Mouse (Mus musculus): ENCODE data around the gene Usp19.

The Usp19 gene
- long read RNA-seq, experiment 1, full-length matches to known transcripts, result 4 of 21 reads
- long read RNA-seq, experiment 1, partial matches to known transcripts, result 15 of 21 reads
- long read RNA-seq, experiment 1, other reads (novel, unspliced or antisense), result 2 of 21 reads
- long read RNA-seq, experiment 2, full-length matches to known transcripts, result 5 of 17 reads
- long read RNA-seq, experiment 2, partial matches to known transcripts, result 7 of 17 reads
- long read RNA-seq, experiment 2, other reads (novel, unspliced or antisense), result 5 of 17 reads

- intact Hi-C loops (cut with DNase I), result no loop called here
Observed at GRCm38 (mm10) chr9:108490559-108491285, at the start of gene Usp19. Usp19 (plus strand) TSS chr9:108490602.

- intact Hi-C loops (cut with DNase I), result no loop called here
Observed at GRCm38 (mm10) chr9:108441236-108441919, 49.0 kb upstream of the Usp19 start.

DNA sequence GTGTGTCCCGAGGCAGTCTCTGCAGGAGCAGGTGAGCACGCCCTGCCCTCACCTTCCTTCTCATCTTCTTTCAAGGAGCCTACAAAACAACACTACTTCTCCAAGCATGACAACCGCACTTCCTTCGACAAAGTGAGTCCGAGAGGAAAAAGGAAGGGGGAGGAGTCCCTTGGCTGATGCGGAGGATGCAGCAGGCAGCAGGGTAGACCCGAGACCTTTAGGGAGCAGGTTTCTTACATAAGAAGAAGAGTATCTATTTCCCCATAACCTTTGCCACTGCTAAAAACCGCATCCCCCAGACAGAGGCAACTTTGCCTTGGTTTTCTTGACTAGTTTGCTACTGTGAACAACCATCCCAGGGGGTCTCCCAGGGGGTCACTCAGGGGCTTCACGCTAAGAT is 45.3 kb upstream of the Usp19 start:
- intact Hi-C loops (cut with DNase I), result no loop called here

- intact Hi-C loops (cut with DNase I), result no loop called here
Observed at GRCm38 (mm10) chr9:108449860-108450259, 40.5 kb upstream of the Usp19 start.

DNA sequence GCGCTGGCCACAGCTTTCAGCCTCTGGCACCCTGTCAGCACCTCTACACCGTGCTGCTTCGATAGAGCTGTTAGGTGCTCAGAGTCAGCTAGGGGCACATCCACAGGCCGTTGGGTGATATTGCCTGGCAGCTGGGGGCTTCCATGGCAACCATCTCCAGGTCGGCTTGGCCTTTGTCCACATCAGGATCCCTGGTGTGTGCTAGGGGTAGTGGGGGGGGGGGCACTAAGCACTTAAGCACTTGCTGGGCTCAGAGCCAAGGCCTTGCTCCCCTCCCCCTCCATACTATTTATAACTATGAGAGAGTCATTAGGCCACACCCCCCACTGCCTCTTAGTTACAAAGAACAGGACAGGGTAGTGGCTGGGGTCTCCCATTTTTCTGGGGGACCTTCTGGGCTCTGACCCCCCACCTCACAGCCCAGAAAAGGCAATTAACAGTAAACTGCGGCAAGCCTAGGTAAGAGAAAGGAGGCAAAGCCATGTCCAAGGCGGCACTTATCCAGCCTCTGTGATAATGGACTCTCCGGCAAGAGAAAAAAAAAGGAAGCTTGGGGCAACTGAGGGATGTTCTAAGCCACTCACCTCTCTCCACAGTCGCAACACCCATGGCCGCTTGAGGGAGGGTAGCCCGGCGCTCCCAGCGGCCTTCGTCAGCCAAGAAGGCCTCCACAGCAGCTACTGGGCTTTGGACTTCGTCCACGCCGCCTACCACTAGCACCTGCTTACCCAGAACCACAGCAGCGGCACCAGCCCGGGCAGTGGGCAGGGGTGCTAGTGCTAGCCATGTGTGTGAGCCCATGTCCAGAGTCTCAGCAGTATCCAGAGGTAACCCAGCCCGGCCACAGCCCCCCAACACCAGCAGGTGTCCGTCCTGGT is 39.9 kb upstream of the Usp19 start:
- intact Hi-C loops (cut with DNase I), result no loop called here

GRCm38 (mm10) chr9:108451170-108451493 is 39.3 kb upstream of the Usp19 start:
- intact Hi-C loops (cut with DNase I), result no loop called here

GRCm38 (mm10) chr9:108451519-108452160 is 38.8 kb upstream of the Usp19 start:
- intact Hi-C loops (cut with DNase I), result no loop called here

DNA sequence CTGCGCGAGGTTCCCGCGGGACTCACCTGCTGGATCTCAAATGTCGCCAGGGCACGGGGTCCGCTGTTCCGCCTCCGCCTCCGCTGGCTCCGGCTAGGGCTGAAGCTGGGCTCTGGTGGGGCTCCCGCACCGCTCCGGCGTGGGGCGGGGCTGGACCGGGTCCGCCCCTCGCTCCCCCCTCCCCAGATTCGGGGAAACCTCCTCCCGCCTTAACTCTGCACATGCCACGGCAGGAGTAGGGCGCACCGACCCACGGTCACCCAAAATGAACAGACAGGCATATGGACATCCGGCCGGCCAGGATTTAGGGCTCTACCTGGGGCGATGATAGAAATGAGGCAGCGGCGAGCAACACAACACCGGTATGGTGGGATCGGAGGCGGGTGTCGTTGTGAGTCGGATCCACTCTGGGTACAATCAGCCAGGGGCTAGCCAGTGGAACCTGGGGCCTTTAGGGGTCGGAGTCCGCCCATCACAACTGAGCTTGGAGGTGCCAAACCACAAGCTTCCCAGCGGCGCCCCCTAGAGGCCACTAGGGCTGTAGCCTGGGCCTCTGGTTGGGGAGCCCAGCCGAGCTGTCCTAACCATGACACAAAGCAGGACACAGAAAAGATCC is 38.0 kb upstream of the Usp19 start:
- intact Hi-C loops (cut with DNase I), result no loop called here

DNA sequence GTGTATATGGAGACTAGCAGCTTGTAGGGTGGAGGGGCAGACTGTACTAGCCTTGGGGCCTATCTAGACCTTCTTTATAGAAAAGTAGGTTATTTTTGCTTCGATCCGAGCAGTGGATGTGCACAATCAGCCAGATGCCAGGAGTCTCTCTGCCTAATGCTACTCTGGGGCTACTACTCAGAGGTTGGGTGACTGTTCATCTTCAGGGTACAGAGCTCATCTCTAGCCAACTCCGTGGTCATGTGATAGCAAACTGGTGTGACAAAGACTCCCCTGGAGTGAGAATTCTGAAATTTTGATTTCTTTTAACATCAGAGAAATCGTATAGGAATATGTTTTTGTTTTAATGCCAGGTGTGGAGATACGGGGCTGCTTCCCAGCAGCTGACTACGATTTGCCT is 37.5 kb upstream of the Usp19 start:
- intact Hi-C loops (cut with DNase I), result no loop called here

DNA sequence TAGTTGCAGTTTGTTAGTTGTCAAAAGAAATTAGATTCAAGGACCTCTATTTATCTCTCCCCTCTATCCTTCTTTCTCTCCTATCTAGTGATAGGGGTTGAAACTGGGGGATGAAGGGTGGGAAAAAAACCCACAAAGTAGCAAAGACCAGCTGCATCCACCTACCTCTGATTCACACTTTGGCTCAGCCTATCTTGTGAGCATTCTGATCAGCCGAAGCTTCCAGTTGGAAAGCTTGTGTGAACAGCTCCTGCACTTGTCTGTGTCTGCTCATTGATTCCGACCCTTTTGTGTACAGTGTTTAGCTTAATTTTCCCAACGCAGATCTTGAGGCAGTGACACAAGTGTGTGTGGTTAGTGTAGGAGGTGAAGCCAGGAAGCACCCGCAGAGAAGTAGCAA is 36.9 kb upstream of the Usp19 start:
- intact Hi-C loops (cut with DNase I), result no loop called here

DNA sequence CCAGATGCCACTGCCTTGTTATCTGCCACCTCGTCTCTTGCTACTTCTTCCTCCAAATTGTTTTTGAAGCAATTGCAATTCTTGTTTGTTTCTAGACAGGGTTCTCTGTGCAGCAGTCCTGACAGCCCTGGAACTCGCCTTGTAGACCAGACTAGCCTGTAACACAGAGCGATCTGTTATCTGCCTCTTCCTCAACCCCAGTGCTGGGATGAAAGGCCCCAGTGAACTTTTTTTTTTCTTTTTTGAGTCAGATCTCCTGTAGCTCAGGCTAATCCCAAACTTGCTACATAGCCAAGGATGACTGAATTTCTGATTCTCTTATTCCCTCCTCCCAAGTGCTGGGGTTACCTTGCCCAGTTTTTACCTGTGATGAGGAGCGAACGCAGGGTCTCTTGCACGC is 36.0 kb upstream of the Usp19 start:
- intact Hi-C loops (cut with DNase I), result no loop called here

DNA sequence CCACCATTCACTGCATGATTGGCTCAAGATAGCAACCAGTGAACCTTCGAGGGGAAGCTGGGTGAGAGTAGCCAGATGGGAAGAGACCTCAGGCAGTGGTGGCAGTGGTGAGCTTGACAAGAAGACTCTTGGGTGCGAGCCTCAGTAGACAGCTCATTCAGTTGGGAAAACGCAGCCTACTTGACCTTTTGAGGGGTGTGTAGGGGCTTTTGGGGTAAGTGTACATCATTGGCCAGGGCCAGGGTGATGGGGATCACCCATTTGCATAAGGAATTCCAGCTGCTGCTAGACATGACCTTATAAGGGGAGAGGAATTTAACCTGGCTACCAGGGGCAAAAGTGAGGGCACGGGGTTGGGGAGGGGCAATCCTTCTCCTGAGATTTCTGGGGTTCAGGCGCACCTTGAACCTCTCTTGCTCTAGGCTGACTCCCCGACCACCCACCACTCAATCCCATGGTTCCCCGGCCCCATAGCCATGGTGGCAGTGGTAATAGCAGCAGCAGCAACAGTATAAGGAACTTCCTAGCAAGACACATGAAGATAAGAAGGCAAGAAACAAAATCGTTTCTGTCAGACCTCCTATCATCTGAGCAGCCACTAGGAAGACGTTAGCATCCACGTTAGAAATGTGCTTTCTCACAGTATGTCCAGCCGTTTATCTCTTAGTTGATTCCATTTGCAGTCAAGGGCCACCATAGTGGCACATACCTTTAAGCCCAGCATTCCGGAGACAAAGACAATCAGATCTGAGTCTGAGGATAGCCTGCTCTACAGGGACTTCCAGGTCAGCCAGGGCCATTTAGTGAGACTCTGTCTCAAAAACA is 34.4 kb upstream of the Usp19 start:
- intact Hi-C loops (cut with DNase I), result no loop called here

DNA sequence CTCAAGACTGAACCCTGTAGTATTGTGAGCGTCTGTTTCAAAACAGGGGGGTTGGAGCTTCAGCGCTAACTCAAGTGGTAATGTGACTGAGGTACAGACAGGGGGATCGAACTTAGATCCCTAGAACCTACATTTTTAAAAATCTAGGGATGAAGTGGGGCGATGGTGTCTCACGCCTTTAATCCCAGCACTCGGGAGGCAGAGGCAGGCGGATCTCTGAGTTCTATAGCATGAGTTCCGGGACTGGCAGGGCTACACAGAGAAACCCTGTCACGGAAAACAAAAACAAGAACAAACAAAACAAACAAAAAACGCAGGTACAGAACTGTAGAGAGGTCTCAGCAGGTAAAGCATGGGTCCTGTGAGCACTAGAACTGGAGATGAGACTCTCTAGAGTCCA is 33.4 kb upstream of the Usp19 start:
- intact Hi-C loops (cut with DNase I), result no loop called here

DNA sequence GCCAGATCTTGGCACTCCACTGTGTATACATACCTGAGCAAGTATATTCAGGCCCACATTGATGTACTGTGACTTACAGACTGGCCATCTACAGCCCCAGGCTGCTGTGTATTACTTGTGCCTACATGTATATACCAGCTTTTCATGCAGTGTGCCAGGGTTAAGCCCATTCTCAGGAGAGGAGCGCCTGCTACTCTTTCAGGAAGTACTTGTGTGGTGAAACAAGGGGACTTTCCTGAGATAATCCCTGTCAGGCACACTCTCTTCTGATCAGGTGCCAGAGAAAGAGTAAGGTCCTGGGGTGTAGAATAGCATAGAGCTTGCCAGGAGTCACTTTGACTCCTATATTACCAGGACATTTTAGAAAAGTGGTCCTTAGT is 30.5 kb upstream of the Usp19 start:
- intact Hi-C loops (cut with DNase I), result no loop called here

DNA sequence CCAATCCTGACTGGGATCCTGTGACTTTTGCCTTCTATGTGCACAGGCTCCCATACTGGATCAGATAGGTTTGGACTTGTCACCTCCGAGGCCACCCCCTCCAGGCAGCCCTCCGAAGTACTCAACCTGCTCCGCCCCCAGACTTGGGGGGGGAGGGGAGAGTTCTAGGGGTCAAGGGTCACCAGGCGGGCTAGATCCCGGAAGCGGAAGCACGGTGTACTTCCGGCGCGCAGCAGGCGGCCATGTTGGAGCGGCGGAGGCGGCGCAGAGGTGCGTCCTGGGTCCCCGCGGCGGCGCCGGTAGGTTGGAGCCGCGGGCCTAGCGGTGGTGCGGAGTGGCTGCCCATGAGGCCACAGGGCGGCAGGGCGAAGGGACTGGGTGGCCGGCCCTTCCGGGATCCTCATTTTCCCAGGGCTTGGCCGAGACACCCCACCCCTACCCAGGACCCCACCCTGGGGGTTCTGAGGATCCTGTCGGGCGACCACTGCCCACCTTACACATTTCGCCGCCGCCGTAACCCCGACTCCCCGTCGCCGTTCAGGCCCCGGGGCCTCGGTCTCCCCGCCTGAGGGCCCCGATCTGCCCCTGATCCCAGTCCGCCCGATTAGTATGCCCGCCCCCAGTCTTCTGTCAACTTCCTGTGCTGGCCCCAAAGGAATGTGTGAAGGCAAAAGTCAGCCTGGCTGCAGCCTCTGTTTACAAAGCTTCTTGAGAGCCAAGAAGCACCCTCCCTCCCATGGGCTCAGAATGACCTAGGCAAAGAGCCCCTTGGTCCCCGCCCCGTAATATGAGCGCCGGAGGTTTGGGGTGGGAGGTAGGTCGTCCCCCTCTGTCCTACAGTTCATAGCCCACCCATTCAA is 29.9 kb upstream of the Usp19 start, which contains the start of gene Ccdc71:
Gene Ccdc71, plus strand, starts transcription at position 209 of the 860 bp plus-strand sequence.
- intact Hi-C loops (cut with DNase I), result no loop called here

DNA sequence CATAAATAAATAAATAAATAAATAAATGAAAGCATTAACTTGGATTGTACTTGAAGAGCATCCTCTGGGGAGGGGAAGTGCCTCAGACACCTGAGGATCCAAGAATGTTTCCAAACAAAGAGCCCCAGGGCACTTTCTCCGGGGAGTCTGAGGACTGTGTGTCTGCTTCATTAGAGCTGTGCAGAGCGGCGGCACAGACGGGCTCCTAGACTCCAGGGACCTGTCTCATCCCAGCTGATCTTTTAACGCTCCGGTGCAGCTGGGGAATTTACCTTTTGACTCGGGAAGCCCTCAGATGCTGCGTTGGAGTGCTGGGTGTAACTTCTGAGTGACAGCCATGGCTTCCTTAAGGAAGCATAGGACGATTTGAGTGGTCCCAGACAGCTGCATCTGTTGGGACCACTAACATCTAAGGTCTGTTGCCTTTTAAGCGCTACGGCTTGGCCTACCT is 29.2 kb upstream of the Usp19 start, which contains the start of gene Klhdc8b:
Gene Klhdc8b, minus strand, starts transcription at position 401 of the 451 bp plus-strand sequence.
- intact Hi-C loops (cut with DNase I), result no loop called here

- intact Hi-C loops (cut with DNase I), result no loop called here
Observed at GRCm38 (mm10) chr9:108461675-108462074, 28.7 kb upstream of the Usp19 start.

DNA sequence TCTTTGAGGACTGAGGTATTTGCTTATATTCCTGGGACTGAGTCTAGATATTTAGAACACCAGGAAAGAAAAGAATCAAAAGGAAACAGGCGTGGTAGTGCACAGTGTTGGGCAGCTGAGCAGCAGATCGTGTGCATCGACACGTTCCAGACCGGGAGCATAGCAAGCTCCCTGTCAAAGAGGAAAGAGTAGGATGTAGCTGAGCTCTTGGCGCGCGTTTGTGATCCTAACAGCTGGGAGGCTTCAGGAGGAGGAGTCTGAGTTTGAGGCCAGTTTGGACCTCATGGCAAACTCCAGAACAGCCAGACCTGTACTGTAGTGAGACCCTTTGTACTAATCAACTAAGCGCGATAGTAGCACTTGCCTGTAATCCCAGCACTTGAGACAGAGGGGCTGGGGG is 28.2 kb upstream of the Usp19 start:
- intact Hi-C loops (cut with DNase I), result no loop called here

- intact Hi-C loops (cut with DNase I), result no loop called here
Observed at GRCm38 (mm10) chr9:108463713-108464112, 26.7 kb upstream of the Usp19 start.
